Mouse (Mus musculus) urinary bladder, postnatal 36 days (tissue): Measurements from ENCODE around the gene Atad5.
"Not testable (repeated sequence)": the region's sequence is repeated elsewhere in the genome, so short reads cannot be mapped to it uniquely, and the experiment has no call there.

Experiments used
- DNase-seq, 2 experiments: peaks; one replicate each; pipeline ENCODE4 v3.0.0; 2022; ENCODE audit warnings: low spot score in 2 of 2, mixed read lengths in 1 of 2

Atad5 gene

GRCm38 (mm10) chr11:80178316-80178715, 89.1 kb downstream of the Atad5 start:
- no peak for DNase-seq

- no peak for DNase-seq
Observed at GRCm38 (mm10) chr11:80181021-80181749, 92.0 kb downstream of the Atad5 start.

- DNase-seq: not testable (repeated sequence)
Observed at GRCm38 (mm10) chr11:80183054-80183704, 94.0 kb downstream of the Atad5 start.

- DNase-seq: peak; percentile 88 to 94
Observed at GRCm38 (mm10) chr11:80183705-80184255, 94.6 kb downstream of the Atad5 start, which contains the start of gene Rnf135. TSS of gene Rnf135 (plus strand) at chr11:80183851.

- no peak for DNase-seq
Observed at GRCm38 (mm10) chr11:80184531-80185071, 95.4 kb downstream of the Atad5 start.
